Mouse (Mus musculus): ENCODE measurements around the gene Sbsn. TPM values are rescaled to one million over a fixed set of nuclear protein-coding genes. Genes with fewer than 3 reads are reported as not detected.

The Sbsn gene
- polyA plus RNA-seq, 1 experiment from 2014 or later, result 0.39 TPM

DNA sequence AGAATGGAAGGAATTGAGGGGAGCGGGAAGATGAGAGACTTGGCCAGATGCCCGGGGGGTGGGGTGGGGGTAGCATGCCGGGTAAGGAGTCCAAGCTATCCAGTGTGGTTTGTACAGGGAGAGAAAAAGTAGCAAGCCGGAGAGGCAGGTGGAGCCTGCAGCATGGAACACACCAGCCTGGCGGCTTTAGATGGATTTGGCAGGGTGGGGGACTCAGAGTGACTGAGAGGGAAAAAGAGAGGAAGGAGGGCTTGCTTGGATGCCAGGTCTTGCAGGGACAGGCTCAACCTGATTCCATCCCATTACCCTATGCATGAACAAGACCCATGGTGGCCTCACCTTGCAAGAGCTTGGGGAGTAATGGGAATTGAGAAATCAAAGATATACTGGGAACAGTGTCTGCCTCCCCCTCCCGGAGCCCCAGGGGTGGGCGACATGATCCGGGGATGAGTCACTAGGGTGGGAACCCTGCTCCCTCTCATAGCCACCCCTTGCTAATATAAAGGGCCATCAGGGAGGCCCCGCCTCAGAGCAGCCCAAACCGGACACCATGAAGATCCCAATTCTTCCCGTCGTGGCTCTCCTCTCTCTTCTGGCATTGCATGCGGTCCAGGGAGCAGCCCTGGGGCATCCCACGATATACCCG, 36.2 kb downstream of the Sbsn start, which contains the start of gene Krtdap:
TSS of gene Krtdap (plus strand) at position 520 of the 646 bp plus-strand sequence.
- 51% methylated on average over 15 of the region's 15 CpGs for WGBS

GRCm38 (mm10) chr7:30790141-30790540, 38.9 kb downstream of the Sbsn start:
- no peaks in the 10 kb centered on the region for H3K9me3 ChIP-seq (ENCODE audit: control insufficient read depth, low read length)
- WGBS, result 79% methylated on average over 10 of the region's 10 CpGs
- H3K4me2 ChIP-seq (replicated peaks; ENCODE audit: low read depth, low read length), result no peak overlapping the region
- H3K36me3 ChIP-seq (ENCODE audit: control insufficient read depth, insufficient read depth, low read length), result no peaks in the 10 kb centered on the region
- no peaks in the 10 kb centered on the region for H3K27me3 ChIP-seq (ENCODE audit: control insufficient read depth, insufficient read depth, low read length)
- H3K4me1 ChIP-seq (replicated peaks; ENCODE audit: control insufficient read depth, insufficient read depth, low read length), result no peaks in the 10 kb centered on the region
- no peak for DNase-seq (ENCODE audit: low spot score)
- no peak overlapping the region for H3K9ac ChIP-seq (ENCODE audit: low read depth, low read length)
- ATAC-seq (ENCODE audit: low FRiP score), result no peak
- H3K27ac ChIP-seq (ENCODE audit: low read depth, low read length), result no peak overlapping the region
- H3K4me3 ChIP-seq (ENCODE audit: low read depth, low read length), result no peak overlapping the region

More for the DNA sequence above, 36.2 kb downstream of the Sbsn start, which contains the start of gene Krtdap:
- no peak within 1 kb of the TSS for H3K4me2 ChIP-seq (replicated peaks; ENCODE audit: low read depth, low read length)
- ATAC-seq (ENCODE audit: low FRiP score) (no peak), DNase-seq (ENCODE audit: low spot score) (no peak)
- H3K27ac ChIP-seq (ENCODE audit: low read depth, low read length), result no peak within 1 kb of the TSS
- no peak within 1 kb of the TSS for H3K9ac ChIP-seq (ENCODE audit: low read depth, low read length)
- no peak within 1 kb of the TSS for H3K4me3 ChIP-seq (ENCODE audit: low read depth, low read length)
- no peaks in the 10 kb centered on the region for H3K36me3 ChIP-seq (ENCODE audit: control insufficient read depth, insufficient read depth, low read length)
- no peaks in the 10 kb centered on the region for H3K4me1 ChIP-seq (replicated peaks; ENCODE audit: control insufficient read depth, insufficient read depth, low read length)
- H3K27me3 ChIP-seq (ENCODE audit: control insufficient read depth, insufficient read depth, low read length), result no peaks in the 10 kb centered on the region
- H3K9me3 ChIP-seq (ENCODE audit: control insufficient read depth, low read length), result no peaks in the 10 kb centered on the region

- H3K36me3 ChIP-seq (ENCODE audit: control insufficient read depth, insufficient read depth, low read length), result no peaks in the 10 kb centered on the region
- 28% methylated on average over 9 of the region's 9 CpGs for WGBS
- no peak for DNase-seq (ENCODE audit: low spot score)
These were observed 40.6 kb downstream of the Sbsn start for GRCm38 (mm10) chr7:30791921-30792320.

DNA sequence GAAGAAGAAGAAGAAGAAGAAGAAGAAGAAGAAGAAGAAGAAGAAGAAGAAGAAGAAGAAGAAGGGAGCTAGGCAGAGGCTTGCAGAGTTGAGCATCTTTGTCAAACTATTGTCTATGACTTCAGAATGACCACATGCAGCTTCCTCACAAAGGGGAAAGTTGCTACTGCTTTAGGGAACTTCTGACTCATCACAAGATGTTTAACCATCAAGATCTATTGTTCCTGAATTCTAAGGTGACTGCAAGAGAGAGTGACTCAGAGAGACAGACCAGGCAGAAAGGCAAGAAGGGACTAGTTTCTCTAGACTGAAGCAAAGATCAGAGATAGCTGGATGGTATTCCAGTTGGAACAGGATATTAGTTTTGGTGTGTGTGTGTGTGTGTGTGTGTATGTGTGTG, 43.6 kb downstream of the Sbsn start:
- H3K27ac ChIP-seq (ENCODE audit: low read depth, low read length), result no peak overlapping the region
- no peak overlapping the region for H3K4me2 ChIP-seq (replicated peaks; ENCODE audit: low read depth, low read length)
- no peak for ATAC-seq (ENCODE audit: low FRiP score)
- no peaks in the 10 kb centered on the region for H3K36me3 ChIP-seq (ENCODE audit: control insufficient read depth, insufficient read depth, low read length)
- no peak for DNase-seq (ENCODE audit: low spot score)
- H3K4me1 ChIP-seq (replicated peaks; ENCODE audit: control insufficient read depth, insufficient read depth, low read length), result no peaks in the 10 kb centered on the region
- H3K27me3 ChIP-seq (ENCODE audit: control insufficient read depth, insufficient read depth, low read length), result no peaks in the 10 kb centered on the region
- H3K9ac ChIP-seq (ENCODE audit: low read depth, low read length), result no peak overlapping the region
- no peaks in the 10 kb centered on the region for H3K9me3 ChIP-seq (ENCODE audit: control insufficient read depth, low read length)
- no peak overlapping the region for H3K4me3 ChIP-seq (ENCODE audit: low read depth, low read length)

More at GRCm38 (mm10) chr7:30791921-30792320, 40.6 kb downstream of the Sbsn start:
- Histone ChIP-seq H3K27ac (ENCODE audit: low read depth, low read length) (no peak overlapping the region), H3K9ac (ENCODE audit: low read depth, low read length) (no peak overlapping the region), H3K9me3 (ENCODE audit: control insufficient read depth, low read length) (no peaks in the 10 kb centered on the region), H3K4me3 (ENCODE audit: low read depth, low read length) (no peak overlapping the region), H3K27me3 (ENCODE audit: control insufficient read depth, insufficient read depth, low read length) (no peaks in the 10 kb centered on the region), H3K4me2 (replicated peaks; ENCODE audit: low read depth, low read length) (no peak overlapping the region), H3K4me1 (replicated peaks; ENCODE audit: control insufficient read depth, insufficient read depth, low read length) (no peaks in the 10 kb centered on the region)
- no peak for ATAC-seq (ENCODE audit: low FRiP score)

GRCm38 (mm10) chr7:30796790-30797189, 45.5 kb downstream of the Sbsn start:
- no peak for DNase-seq (ENCODE audit: low spot score)
- H3K4me3 ChIP-seq (ENCODE audit: low read depth, low read length), result no peak overlapping the region
- no peak for ATAC-seq (ENCODE audit: low FRiP score)
- H3K4me1 ChIP-seq (replicated peaks; ENCODE audit: control insufficient read depth, insufficient read depth, low read length), result no peaks in the 10 kb centered on the region
- H3K27me3 ChIP-seq (ENCODE audit: control insufficient read depth, insufficient read depth, low read length), result no peaks in the 10 kb centered on the region
- no peaks in the 10 kb centered on the region for H3K36me3 ChIP-seq (ENCODE audit: control insufficient read depth, insufficient read depth, low read length)
- H3K27ac ChIP-seq (ENCODE audit: low read depth, low read length), result no peak overlapping the region
- H3K9me3 ChIP-seq (ENCODE audit: control insufficient read depth, low read length), result no peaks in the 10 kb centered on the region
- no peak overlapping the region for H3K9ac ChIP-seq (ENCODE audit: low read depth, low read length)
- 82% methylated on average over 1 of the region's 1 CpGs for WGBS
- no peak overlapping the region for H3K4me2 ChIP-seq (replicated peaks; ENCODE audit: low read depth, low read length)

- no peaks in the 10 kb centered on the region for H3K27me3 ChIP-seq (ENCODE audit: control insufficient read depth, insufficient read depth, low read length)
- no peak for ATAC-seq (ENCODE audit: low FRiP score)
- no peaks in the 10 kb centered on the region for H3K4me1 ChIP-seq (replicated peaks; ENCODE audit: control insufficient read depth, insufficient read depth, low read length)
- no peak for DNase-seq (ENCODE audit: low spot score)
- H3K27ac ChIP-seq (ENCODE audit: low read depth, low read length), result no peak overlapping the region
- H3K9ac ChIP-seq (ENCODE audit: low read depth, low read length), result no peak overlapping the region
- no peak overlapping the region for H3K4me2 ChIP-seq (replicated peaks; ENCODE audit: low read depth, low read length)
- H3K36me3 ChIP-seq (ENCODE audit: control insufficient read depth, insufficient read depth, low read length), result no peaks in the 10 kb centered on the region
- no peak overlapping the region for H3K4me3 ChIP-seq (ENCODE audit: low read depth, low read length)
- H3K9me3 ChIP-seq (ENCODE audit: control insufficient read depth, low read length), result no peaks in the 10 kb centered on the region
These were observed 49.4 kb downstream of the Sbsn start for GRCm38 (mm10) chr7:30800653-30801052.

DNA sequence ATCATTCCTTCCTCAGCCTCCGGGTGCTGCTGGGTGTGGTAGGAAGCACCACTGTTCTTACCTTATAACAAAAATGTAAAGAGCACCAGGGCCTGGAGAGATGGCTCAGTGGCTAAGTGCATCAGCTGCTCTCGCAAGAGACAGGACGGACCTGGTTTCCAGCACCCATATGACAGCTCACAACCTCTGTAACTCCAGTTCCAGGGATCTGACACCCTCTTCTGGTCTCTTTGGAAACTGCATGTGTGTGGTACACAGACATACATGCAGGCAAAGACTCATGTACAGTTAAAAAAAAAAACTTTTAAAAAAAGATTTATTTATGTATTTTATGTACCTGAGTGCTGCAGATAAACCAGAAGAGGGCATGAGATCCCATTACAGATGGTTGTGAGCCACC, 52.0 kb downstream of the Sbsn start:
- DNase-seq (ENCODE audit: low spot score) (no peak), ATAC-seq (ENCODE audit: low FRiP score) (no peak)
- Histone ChIP-seq H3K4me2 (replicated peaks; ENCODE audit: low read depth, low read length) (no peak overlapping the region), H3K9me3 (ENCODE audit: control insufficient read depth, low read length) (no peaks in the 10 kb centered on the region), H3K27me3 (ENCODE audit: control insufficient read depth, insufficient read depth, low read length) (no peaks in the 10 kb centered on the region), H3K36me3 (ENCODE audit: control insufficient read depth, insufficient read depth, low read length) (no peaks in the 10 kb centered on the region), H3K4me1 (replicated peaks; ENCODE audit: control insufficient read depth, insufficient read depth, low read length) (no peaks in the 10 kb centered on the region), H3K4me3 (ENCODE audit: low read depth, low read length) (no peak overlapping the region), H3K9ac (ENCODE audit: low read depth, low read length) (no peak overlapping the region), H3K27ac (ENCODE audit: low read depth, low read length) (no peak overlapping the region)
- 93% methylated on average over 3 of the region's 3 CpGs for WGBS

DNA sequence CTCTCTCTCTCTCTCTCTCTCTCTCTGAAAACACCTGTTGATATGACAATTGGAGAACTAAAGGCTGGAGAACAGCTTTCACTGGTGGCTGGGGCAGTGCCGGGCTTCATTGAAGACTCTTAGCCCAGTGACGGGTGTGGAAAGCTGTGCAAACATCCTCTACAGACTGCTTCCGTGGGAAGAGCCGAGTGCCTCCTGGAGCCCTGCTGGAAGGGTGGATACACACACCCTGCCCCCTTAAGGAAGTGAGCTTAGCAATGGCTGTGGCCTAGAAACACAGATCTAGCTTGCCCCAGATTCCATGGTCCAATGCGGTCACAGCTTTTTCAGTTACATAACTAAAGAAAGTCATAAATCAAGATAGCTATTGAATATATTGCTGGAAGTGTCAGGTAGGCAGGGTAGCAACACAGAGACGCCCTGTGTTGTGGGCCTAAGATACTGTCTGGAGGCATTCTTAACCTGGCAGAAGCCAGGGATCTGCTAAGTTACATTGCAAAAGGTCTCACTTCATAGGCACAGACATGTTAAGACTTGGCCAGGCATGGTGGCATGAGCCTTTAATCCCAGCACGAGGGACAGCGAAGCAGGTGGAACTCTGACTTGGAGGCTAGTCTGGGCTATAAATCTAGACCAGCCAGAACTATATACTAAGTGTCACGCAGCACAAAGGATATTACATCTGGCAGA, 52.9 kb downstream of the Sbsn start:
- H3K9me3 ChIP-seq (ENCODE audit: control insufficient read depth, low read length), result no peaks in the 10 kb centered on the region
- H3K27ac ChIP-seq (ENCODE audit: low read depth, low read length), result no peak overlapping the region
- no peak overlapping the region for H3K4me3 ChIP-seq (ENCODE audit: low read depth, low read length)
- no peak overlapping the region for H3K9ac ChIP-seq (ENCODE audit: low read depth, low read length)
- no peak overlapping the region for H3K4me2 ChIP-seq (replicated peaks; ENCODE audit: low read depth, low read length)
- DNase-seq (ENCODE audit: low spot score) (no peak), ATAC-seq (ENCODE audit: low FRiP score) (no peak)
- WGBS, result 82% methylated on average over 9 of the region's 9 CpGs
- no peaks in the 10 kb centered on the region for H3K27me3 ChIP-seq (ENCODE audit: control insufficient read depth, insufficient read depth, low read length)
- no peaks in the 10 kb centered on the region for H3K36me3 ChIP-seq (ENCODE audit: control insufficient read depth, insufficient read depth, low read length)
- H3K4me1 ChIP-seq (replicated peaks; ENCODE audit: control insufficient read depth, insufficient read depth, low read length), result no peaks in the 10 kb centered on the region
